Comparison of ENCODE assay signal across 8 mouse cellular contexts in the genomic region with DNA sequence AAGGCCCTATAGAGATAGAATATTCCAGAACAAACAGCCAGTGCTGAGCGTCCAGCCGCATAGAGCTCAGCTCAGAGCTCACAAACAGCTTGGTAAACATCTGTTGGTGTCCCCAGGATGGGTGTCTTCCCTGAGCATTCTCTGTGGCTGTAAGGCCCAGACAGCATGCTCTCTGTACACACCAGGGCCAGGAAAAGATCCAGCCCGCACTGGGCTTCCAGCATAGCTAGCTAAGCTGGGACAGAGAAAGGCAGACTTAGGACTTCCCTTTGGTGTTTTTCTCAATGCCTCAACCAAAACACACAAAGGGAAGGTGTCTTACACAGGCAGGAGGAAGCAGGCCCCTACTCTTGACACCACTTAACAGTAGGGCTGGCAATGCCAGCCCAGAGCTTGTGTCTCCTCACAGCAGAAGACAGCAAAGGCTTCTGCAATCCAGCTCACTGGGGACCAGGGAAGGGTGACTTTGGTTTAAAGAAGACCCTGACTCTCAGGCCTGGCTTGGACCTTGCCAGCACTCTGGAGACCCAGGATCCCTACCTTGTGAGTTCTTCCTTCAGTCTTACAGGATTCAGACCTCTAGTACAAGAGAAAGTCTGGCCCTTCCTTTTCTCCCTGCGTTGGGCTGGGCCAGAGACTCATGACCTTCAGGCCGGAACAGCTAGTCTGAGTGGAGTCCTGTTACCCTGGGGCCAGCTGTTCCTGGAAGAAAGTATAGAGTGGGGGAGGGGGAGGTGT. TPM values are rescaled to one million over a fixed set of nuclear protein-coding genes. Genes with fewer than 3 reads are reported as not detected.
A peak's percentile ranks its signal among the peaks of the same experiment; 100 is the strongest.
DNase-seq lines count a peak whose midpoint lies in the region; ATAC-seq and TF ChIP-seq lines count a peak whose summit lies in the region.

A gene (minus strand): TSS at position 601 of the 738 bp plus-strand sequence.

- peak within 1 kb of the TSS; percentile 97 for H3K27ac ChIP-seq in brown adipose tissue, adult 24 weeks (replicated peaks; ENCODE audit: low read depth, low read length)
- peak within 1 kb of the TSS; percentile 36; the same call in 1 of the 2 replicates for H3K27ac ChIP-seq in intestine, postnatal 0 days (ENCODE audit: low read depth, low read length)
- H3K27ac ChIP-seq in liver, embryonic 12.5 days: peak within 1 kb of the TSS; percentile 67

- ATAC-seq in intestine, postnatal 0 days: no peak
- ATAC-seq in liver, embryonic 12.5 days: 0 out of 2 replicates have a peak, but pooled peaks have one; percentile 13

- H3K4me2 ChIP-seq in intestine, postnatal 0 days (replicated peaks; ENCODE audit: low read depth): no peak within 1 kb of the TSS
- H3K4me2 ChIP-seq in liver, embryonic 12.5 days: peak within 1 kb of the TSS; percentile 53

- no peak for DNase-seq in left cerebral cortex, adult 18-20 months (ENCODE audit: low spot score in 2 of 2)
- no peak for DNase-seq in left cerebral cortex, adult 9 months (ENCODE audit: low spot score in 2 of 2)
- peak; percentile 94 for DNase-seq in heart, adult 11 months
- peak; percentile 85 for DNase-seq in skeletal muscle tissue, adult 2 months (ENCODE audit: low read depth, low spot score)
- DNase-seq in retina, postnatal 1 day: no peak

- H3K4me3 ChIP-seq in brown adipose tissue, adult 24 weeks (ENCODE audit: insufficient read depth, low read depth, low read length): peak within 1 kb of the TSS; percentile 30
- no peak within 1 kb of the TSS for H3K4me3 ChIP-seq in intestine, postnatal 0 days (ENCODE audit: low read depth, low read length)
- peak within 1 kb of the TSS; percentile 28 for H3K4me3 ChIP-seq in liver, embryonic 12.5 days

- 57% methylated on average over 5 of the region's 5 CpGs for WGBS in intestine, postnatal 0 days
- 54% methylated on average over 5 of the region's 5 CpGs for WGBS in liver, embryonic 12.5 days (ENCODE audit: insufficient replicate concordance)

- H3K36me3 ChIP-seq in intestine, postnatal 0 days (ENCODE audit: control insufficient read depth, insufficient read depth): no peaks in the 10 kb centered on the region
- no peaks in the 10 kb centered on the region for H3K36me3 ChIP-seq in liver, embryonic 12.5 days

- no peak for TF ChIP-seq CTCF in intestine, postnatal 0 days (IDR thresholded peaks at IDR 0.05; ENCODE audit: low read depth)

- H3K9ac ChIP-seq in intestine, postnatal 0 days (ENCODE audit: low read depth, low read length): no peak within 1 kb of the TSS; the same call in 1 of the 2 replicates
- H3K9ac ChIP-seq in liver, embryonic 12.5 days: peak within 1 kb of the TSS; percentile 13; the same call in 1 of the 2 replicates

- H3K27me3 ChIP-seq in intestine, postnatal 0 days (replicated peaks; ENCODE audit: control insufficient read depth, insufficient read depth, low read length): no peaks in the 10 kb centered on the region
- H3K27me3 ChIP-seq in liver, embryonic 12.5 days (replicated peaks): no peaks in the 10 kb centered on the region

- H3K9me3 ChIP-seq in intestine, postnatal 0 days (ENCODE audit: control insufficient read depth): no peaks in the 10 kb centered on the region
- H3K9me3 ChIP-seq in liver, embryonic 12.5 days (replicated peaks): no peaks in the 10 kb centered on the region

- peaks cover 8% of the 10 kb centered on the region for H3K4me1 ChIP-seq in brown adipose tissue, adult 24 weeks (ENCODE audit: control insufficient read depth, insufficient read depth, insufficient read length, low read length)
- no peaks in the 10 kb centered on the region for H3K4me1 ChIP-seq in intestine, postnatal 0 days (replicated peaks; ENCODE audit: control insufficient read depth, insufficient read depth, low read length)
- H3K4me1 ChIP-seq in liver, embryonic 12.5 days: peaks cover 37% of the 10 kb centered on the region

RNA-seq across cellular contexts. Expression of the gene that starts here (rescaled TPM):
- total RNA-seq in left cerebral cortex, adult 18-20 months (2021): 100 to 1,000 TPM; 105 to 106 TPM
- polyA plus RNA-seq in brown adipose tissue, adult 24 weeks (2012; ENCODE audit: insufficient read depth, insufficient read length, missing spikeins): 24.7 and 34.9 TPM in 2 replicates
- 10.3 and 12.4 TPM in 2 replicates for polyA plus RNA-seq in intestine, postnatal 0 days (2015; fragmentation: Nextera tagmentation; extraction: Ambion mirVana)
- polyA plus RNA-seq in liver, embryonic 12.5 days (2016; fragmentation: Nextera tagmentation; extraction: Ambion mirVana): 20.3 and 21.2 TPM in 2 replicates

Comparison
In these comparisons a context has a peak if more than half of its experiments do, and no peak if none do; other contexts are left out.
1. DNase-seq: peak in heart, adult 11 months (single experiment) and skeletal muscle tissue, adult 2 months (single experiment); none in left cerebral cortex, adult 18-20 months (0 of 2), left cerebral cortex, adult 9 months (0 of 2) and retina, postnatal 1 day (single experiment).
2. H3K27ac ChIP-seq: peak in every context shown above with its lines; median percentile 97 in brown adipose tissue, adult 24 weeks; 67 in liver, embryonic 12.5 days; 36 in intestine, postnatal 0 days.